Mouse (Mus musculus) megakaryocyte, embryonic 14.5 days (primary cell): Measurements from ENCODE around the gene Ndufaf8. TPM values are rescaled to one million over a fixed set of nuclear protein-coding genes. Genes with fewer than 3 reads are reported as not detected.

ENCODE experiments used
- H3K27me3 ChIP-seq: replicated peaks from 2 replicates; pipeline ENCODE3; 2012; ENCODE audit warnings: inconsistent platforms
- H3K36me3 ChIP-seq: replicated peaks from 2 replicates; pipeline ENCODE3; 2012; ENCODE audit warnings: low read length, inconsistent platforms, mixed read lengths
- H3K4me1 ChIP-seq: 2 replicates; pipeline ENCODE4 v1.6.1; 2012; ENCODE audit warnings: inconsistent platforms
- H3K4me3 ChIP-seq: replicated peaks from 2 replicates; pipeline ENCODE3; 2012; ENCODE audit warnings: moderate library complexity, mild to moderate bottlenecking, inconsistent platforms
- H3K9me3 ChIP-seq: 2 replicates; pipeline ENCODE4 v1.6.1; 2012; ENCODE audit warnings: inconsistent platforms
- FLI1 ChIP-seq: IDR thresholded peaks from 2 replicates; pipeline ENCODE4 v1.6.1; 2012; ENCODE audit warnings: low read length, inconsistent platforms, mixed read lengths
- GATA1 ChIP-seq: IDR thresholded peaks from 3 replicates; pipeline ENCODE4 v1.6.1; 2012; ENCODE audit warnings: mixed read lengths, low read length, inconsistent platforms, borderline replicate concordance
- polyA plus RNA-seq: library from polyadenylated mRNA; stranded (reverse); fragments of >175 nt; gene quantifications from 2 replicates; pipeline ENCODE4 v1.2.3, GENCODE M21; 2012; ENCODE audit warnings: low replicate concordance; ENCODE audit not compliant: insufficient read depth

Ndufaf8 gene
- 49.5 and 106 TPM in 2 replicates for polyA plus RNA-seq

GRCm38 (mm10) chr11:120098588-120099511, at the start of gene Ndufaf8, which contains the start of gene Tepsin:
Ndufaf8 (plus strand) TSS chr11:120098928.
Tepsin (minus strand) TSS chr11:120098731.
- peaks cover 52% of the 10 kb centered on the region for H3K36me3 ChIP-seq
- no peaks in the 10 kb centered on the region for H3K27me3 ChIP-seq
- H3K4me3 ChIP-seq: peak within 1 kb of the TSS; percentile 100
- no peaks in the 10 kb centered on the region for H3K9me3 ChIP-seq
- no peak for TF ChIP-seq GATA1
- no peak; the same call in 1 of the 2 replicates for TF ChIP-seq FLI1
- peaks cover 53% of the 10 kb centered on the region for H3K4me1 ChIP-seq

DNA sequence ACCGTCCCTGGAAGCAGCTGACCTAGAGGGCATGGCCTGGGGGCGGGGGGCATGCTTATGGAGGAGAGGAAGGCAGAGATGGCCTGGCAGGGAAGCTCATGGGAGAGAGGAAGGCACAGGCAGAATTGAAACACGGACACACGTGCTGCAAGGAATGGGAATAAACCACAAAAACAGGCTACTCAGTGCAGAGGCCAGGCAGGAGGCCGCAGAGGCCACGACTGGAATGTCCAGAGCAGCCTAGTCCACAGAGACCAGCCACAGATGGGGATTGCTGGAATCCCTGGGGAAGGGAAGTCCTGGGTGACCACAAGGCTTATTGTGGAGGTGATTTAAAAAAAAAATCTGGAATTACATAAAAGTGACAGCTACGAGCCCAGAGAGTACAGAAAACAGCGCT, 49.7 kb upstream of the Ndufaf8 start:
- H3K4me3 ChIP-seq: no peak overlapping the region
- no peaks in the 10 kb centered on the region for H3K9me3 ChIP-seq
- peaks cover 84% of the 10 kb centered on the region for H3K27me3 ChIP-seq
- peaks cover 53% of the 10 kb centered on the region for H3K4me1 ChIP-seq
- no peaks in the 10 kb centered on the region for H3K36me3 ChIP-seq
- TF ChIP-seq GATA1 (no peak), FLI1 (no peak)

DNA sequence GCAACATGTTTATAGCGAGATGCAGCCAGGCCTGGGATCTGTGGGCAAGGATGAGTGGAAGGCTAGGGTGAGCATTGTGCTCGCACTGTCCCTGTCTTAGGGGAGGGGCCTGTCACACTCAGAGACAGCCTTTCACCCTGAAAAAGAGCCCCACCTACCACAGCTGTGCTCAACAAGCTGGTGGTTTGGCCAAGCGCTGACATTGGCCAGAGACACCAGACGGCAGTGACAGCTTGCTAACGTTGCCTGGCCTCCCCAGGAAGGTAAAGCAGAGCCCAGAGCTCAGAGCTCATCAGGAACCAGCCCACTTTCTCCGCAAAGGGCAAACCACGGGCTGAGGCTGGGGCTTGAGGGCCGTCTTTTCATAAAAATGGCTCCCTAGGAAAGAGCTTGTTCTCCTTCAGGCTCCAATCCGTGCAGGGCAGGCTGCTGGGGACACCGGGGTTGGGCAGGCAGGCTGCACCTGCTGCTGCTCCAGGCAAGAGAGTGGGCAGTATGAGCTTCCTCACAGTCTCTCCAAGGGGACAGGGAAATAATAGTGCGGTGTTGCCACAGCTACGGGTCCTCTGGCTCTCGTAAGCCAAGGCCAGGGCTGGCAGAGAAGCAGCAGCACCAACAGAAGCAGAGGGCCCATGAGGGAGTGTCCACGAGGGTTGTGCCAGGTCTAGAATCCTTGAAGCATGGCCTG, 47.5 kb upstream of the Ndufaf8 start:
- no peak overlapping the region for H3K4me3 ChIP-seq
- TF ChIP-seq GATA1 (no peak), FLI1 (no peak)
- H3K36me3 ChIP-seq: no peaks in the 10 kb centered on the region
- no peaks in the 10 kb centered on the region for H3K9me3 ChIP-seq
- peaks cover 57% of the 10 kb centered on the region for H3K4me1 ChIP-seq
- peaks cover 71% of the 10 kb centered on the region for H3K27me3 ChIP-seq

DNA sequence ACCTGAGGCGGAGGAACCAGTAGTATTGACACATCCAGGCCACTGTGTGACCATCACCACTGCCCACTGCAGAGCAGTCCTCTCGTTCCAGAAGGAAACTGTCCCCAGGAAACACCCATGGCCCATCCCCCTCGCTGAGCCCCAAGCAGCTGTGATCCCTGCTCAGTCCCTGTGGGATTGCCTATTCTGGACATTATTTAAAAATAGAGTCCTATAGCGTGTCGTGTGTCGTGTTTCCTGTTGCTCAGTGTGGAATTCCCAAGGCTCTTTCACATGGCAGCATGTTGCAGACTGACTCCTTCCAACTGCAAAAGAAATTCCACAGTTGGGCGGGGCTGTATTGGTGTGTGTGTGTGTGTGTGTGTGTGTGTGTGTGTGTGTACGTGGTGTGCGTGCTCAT, 46.5 kb upstream of the Ndufaf8 start:
- Histone ChIP-seq H3K27me3 (peaks cover 69% of the 10 kb centered on the region), H3K4me3 (no peak overlapping the region), H3K9me3 (no peaks in the 10 kb centered on the region), H3K36me3 (no peaks in the 10 kb centered on the region), H3K4me1 (peaks cover 56% of the 10 kb centered on the region)
- TF ChIP-seq GATA1: no peak
- no peak for TF ChIP-seq FLI1

- no peaks in the 10 kb centered on the region for H3K9me3 ChIP-seq
- TF ChIP-seq FLI1 (no peak), GATA1 (no peak)
- H3K4me3 ChIP-seq: no peak overlapping the region
- peaks cover 64% of the 10 kb centered on the region for H3K27me3 ChIP-seq
- peaks cover 51% of the 10 kb centered on the region for H3K4me1 ChIP-seq
- no peaks in the 10 kb centered on the region for H3K36me3 ChIP-seq
These were observed 44.9 kb upstream of the Ndufaf8 start for GRCm38 (mm10) chr11:120053846-120054245.

- TF ChIP-seq GATA1 (no peak), FLI1 (no peak)
- Histone ChIP-seq H3K36me3 (no peaks in the 10 kb centered on the region), H3K9me3 (no peaks in the 10 kb centered on the region), H3K27me3 (peaks cover 67% of the 10 kb centered on the region), H3K4me1 (peaks cover 56% of the 10 kb centered on the region), H3K4me3 (no peak overlapping the region)
These were observed 42.6 kb upstream of the Ndufaf8 start for GRCm38 (mm10) chr11:120055953-120056732.

- Histone ChIP-seq H3K27me3 (peaks cover 72% of the 10 kb centered on the region), H3K9me3 (no peaks in the 10 kb centered on the region), H3K4me3 (no peak overlapping the region), H3K4me1 (peaks cover 55% of the 10 kb centered on the region), H3K36me3 (peaks cover 6% of the 10 kb centered on the region)
- TF ChIP-seq FLI1: no peak
- no peak for TF ChIP-seq GATA1
These were observed 38.1 kb upstream of the Ndufaf8 start for GRCm38 (mm10) chr11:120060634-120061033.

DNA sequence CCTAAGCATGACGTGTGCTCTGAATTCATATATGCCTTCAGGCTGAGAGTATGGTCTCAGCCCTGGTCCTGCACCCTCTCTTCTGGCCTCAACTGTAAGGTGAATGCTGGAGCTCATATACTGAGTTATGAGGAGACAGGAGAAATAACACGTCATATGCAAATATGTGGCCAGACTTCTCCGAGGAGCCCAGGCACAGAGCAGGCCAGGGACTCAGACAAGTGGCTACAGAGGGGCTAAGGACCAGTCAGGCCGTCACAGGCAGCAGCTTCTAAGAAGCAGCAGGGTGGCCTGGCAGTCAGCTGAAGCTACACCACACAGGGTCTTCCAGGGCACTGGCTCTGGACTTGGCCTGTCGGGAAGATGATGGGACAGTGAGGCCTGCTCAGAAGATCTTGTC, 35.4 kb upstream of the Ndufaf8 start:
- TF ChIP-seq GATA1: no peak
- TF ChIP-seq FLI1: no peak
- no peaks in the 10 kb centered on the region for H3K9me3 ChIP-seq
- peaks cover 25% of the 10 kb centered on the region for H3K36me3 ChIP-seq
- H3K4me1 ChIP-seq: peaks cover 43% of the 10 kb centered on the region
- H3K4me3 ChIP-seq: no peak overlapping the region
- peaks cover 70% of the 10 kb centered on the region for H3K27me3 ChIP-seq

- Histone ChIP-seq H3K4me3 (no peak overlapping the region), H3K4me1 (peaks cover 35% of the 10 kb centered on the region)
These were observed 34.6 kb upstream of the Ndufaf8 start for GRCm38 (mm10) chr11:120064006-120064667.

More at GRCm38 (mm10) chr11:120064006-120064667, 34.6 kb upstream of the Ndufaf8 start:
- TF ChIP-seq GATA1 (no peak), FLI1 (no peak)
- H3K36me3 ChIP-seq: peaks cover 27% of the 10 kb centered on the region
- peaks cover 64% of the 10 kb centered on the region for H3K27me3 ChIP-seq
- no peaks in the 10 kb centered on the region for H3K9me3 ChIP-seq
